Mouse (Mus musculus): ENCODE measurements around the gene Pla2g5. TPM values are rescaled to one million over a fixed set of nuclear protein-coding genes. Genes with fewer than 3 reads are reported as not detected.

Pla2g5 gene
- polyA plus RNA-seq, 1 experiment = not detected

DNA sequence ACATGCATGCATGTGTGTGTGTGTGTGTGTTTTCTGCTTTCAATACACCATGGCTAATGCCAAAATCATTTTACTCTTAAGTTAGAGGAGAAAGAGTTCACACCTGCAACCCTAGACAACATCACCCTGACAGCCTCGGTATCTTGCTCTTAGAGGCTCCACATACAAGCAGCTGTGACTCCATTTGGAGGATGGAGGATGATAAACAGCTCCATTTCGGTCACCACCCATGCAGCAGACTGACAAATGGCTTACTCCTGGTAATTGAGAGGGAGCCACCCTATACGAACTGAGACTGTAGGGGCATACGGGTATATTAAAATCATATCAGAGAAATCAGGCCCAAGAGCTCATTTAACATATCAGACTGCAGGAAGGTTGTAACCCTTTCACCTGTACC lies 74.9 kb downstream of the Pla2g5 start:
- no peak overlapping the region for H3K4me3 ChIP-seq (ENCODE audit: insufficient read depth, low read length)
- H3K4me1 ChIP-seq (ENCODE audit: control insufficient read depth, insufficient read depth, low read length) = 0 out of 2 replicates have a peak, but pooled peaks cover 5% of the 10 kb centered on the region
- H3K27ac ChIP-seq (ENCODE audit: insufficient read depth, low read length) = no peak overlapping the region
- TF ChIP-seq CTCF (IDR thresholded peaks at IDR 0.05; ENCODE audit: borderline replicate concordance, insufficient read depth, low read length) (no peak), POLR2A (IDR thresholded peaks at IDR 0.05; ENCODE audit: low read depth, low read length) (no peak)

GRCm38 (mm10) chr4:138786141-138786540 lies 77.1 kb downstream of the Pla2g5 start:
- H3K27ac ChIP-seq (ENCODE audit: insufficient read depth, low read length) = no peak overlapping the region
- no peaks in the 10 kb centered on the region for H3K4me1 ChIP-seq (ENCODE audit: control insufficient read depth, insufficient read depth, low read length)
- TF ChIP-seq POLR2A (IDR thresholded peaks at IDR 0.05; ENCODE audit: low read depth, low read length) = no peak
- no peak for TF ChIP-seq CTCF (IDR thresholded peaks at IDR 0.05; ENCODE audit: borderline replicate concordance, insufficient read depth, low read length)
- H3K4me3 ChIP-seq (ENCODE audit: insufficient read depth, low read length) = no peak overlapping the region

- Histone ChIP-seq H3K27ac (ENCODE audit: insufficient read depth, low read length) (no peak overlapping the region), H3K4me1 (ENCODE audit: control insufficient read depth, insufficient read depth, low read length) (no peaks in the 10 kb centered on the region), H3K4me3 (ENCODE audit: insufficient read depth, low read length) (no peak overlapping the region)
- TF ChIP-seq CTCF (IDR thresholded peaks at IDR 0.05; ENCODE audit: borderline replicate concordance, insufficient read depth, low read length) (no peak), POLR2A (IDR thresholded peaks at IDR 0.05; ENCODE audit: low read depth, low read length) (no peak)
These were observed 77.6 kb downstream of the Pla2g5 start for GRCm38 (mm10) chr4:138785721-138786120.

- TF ChIP-seq CTCF (IDR thresholded peaks at IDR 0.05; ENCODE audit: borderline replicate concordance, insufficient read depth, low read length) (no peak), POLR2A (IDR thresholded peaks at IDR 0.05; ENCODE audit: low read depth, low read length) (no peak)
- Histone ChIP-seq H3K4me1 (ENCODE audit: control insufficient read depth, insufficient read depth, low read length) (0 out of 2 replicates have a peak, but pooled peaks cover 2% of the 10 kb centered on the region), H3K27ac (ENCODE audit: insufficient read depth, low read length) (no peak overlapping the region), H3K4me3 (ENCODE audit: insufficient read depth, low read length) (no peak overlapping the region)
These were observed 81.2 kb downstream of the Pla2g5 start for GRCm38 (mm10) chr4:138782098-138782497.

DNA sequence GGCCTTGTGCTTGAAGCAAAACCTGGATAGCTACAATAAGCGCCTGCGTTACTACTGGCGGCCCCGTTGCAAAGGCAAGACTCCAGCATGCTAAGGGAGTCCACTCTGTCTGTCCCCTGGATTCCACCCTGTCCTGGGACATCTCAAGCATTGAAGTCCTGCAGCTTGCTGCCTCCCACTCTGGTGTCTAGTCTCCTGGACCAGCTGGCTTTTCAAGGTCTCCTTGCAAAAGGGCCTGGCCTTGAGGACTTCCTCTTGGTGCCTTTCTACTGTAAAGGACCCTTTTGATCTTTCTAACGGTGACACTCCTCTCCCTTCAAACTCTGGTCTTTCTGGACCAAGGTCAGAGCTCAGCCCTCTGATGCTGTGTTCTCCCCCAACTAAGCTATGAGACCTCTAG lies 83.0 kb downstream of the Pla2g5 start:
- Histone ChIP-seq H3K27ac (ENCODE audit: insufficient read depth, low read length) (no peak overlapping the region), H3K4me1 (ENCODE audit: control insufficient read depth, insufficient read depth, low read length) (0 out of 2 replicates have a peak, but pooled peaks cover 2% of the 10 kb centered on the region), H3K4me3 (ENCODE audit: insufficient read depth, low read length) (no peak overlapping the region)
- TF ChIP-seq CTCF (IDR thresholded peaks at IDR 0.05; ENCODE audit: borderline replicate concordance, insufficient read depth, low read length) (no peak), POLR2A (IDR thresholded peaks at IDR 0.05; ENCODE audit: low read depth, low read length) (no peak)

DNA sequence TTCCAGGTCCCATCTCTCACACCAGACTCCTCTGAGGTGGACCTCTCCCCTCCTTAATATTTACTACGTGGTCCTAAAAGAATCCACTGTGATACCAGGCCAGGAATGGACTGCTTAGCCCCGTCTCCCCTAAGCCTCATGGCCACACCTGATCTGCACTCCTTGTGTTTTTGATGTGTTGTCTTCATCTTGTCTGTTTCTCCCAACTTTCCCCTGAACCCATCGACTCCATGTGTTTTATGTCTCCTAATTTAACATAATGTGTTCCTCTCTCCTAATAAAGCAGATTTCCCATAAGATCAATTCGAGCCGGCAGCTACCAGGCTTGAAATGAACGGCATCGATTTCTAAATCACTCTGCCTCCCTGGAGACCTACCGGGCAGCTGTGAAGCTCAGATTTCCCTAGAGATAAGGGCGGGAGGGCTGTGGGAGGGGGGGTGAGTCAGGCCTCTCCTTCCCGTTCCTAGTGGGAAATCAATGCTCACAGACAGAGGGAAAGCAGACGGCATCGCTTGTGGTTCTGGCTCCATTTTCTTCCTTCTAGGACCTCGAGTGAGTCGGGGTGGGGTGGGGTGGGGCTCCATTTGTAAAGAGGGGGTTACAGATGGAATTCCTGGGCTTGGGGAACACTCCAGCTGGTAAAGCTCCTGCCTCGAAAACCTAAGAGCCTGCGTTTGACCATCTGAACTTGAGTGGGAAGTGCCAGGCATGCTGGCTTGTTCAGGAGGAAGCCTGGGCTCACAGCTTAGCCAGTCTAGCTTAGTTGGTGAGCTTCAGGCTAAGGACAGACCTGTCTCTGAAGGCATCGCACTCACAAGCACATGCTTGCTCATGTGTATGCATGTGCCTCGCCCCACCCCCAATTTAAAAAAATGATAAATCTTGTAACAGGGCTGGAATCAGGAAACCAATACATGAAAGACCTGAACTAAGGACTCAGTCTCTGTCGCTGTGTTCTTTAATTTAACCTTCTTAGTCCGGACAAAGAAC lies 85.6 kb downstream of the Pla2g5 start:
- TF ChIP-seq POLR2A (IDR thresholded peaks at IDR 0.05; ENCODE audit: low read depth, low read length) = no peak
- no peak for TF ChIP-seq CTCF (IDR thresholded peaks at IDR 0.05; ENCODE audit: borderline replicate concordance, insufficient read depth, low read length)

GRCm38 (mm10) chr4:138775435-138775834 lies 87.8 kb downstream of the Pla2g5 start, which contains the start of gene Pla2g2d:
Gene Pla2g2d, plus strand, starts transcription at chr4:138775735.
- no peak for TF ChIP-seq POLR2A (IDR thresholded peaks at IDR 0.05; ENCODE audit: low read depth, low read length)
- no peak for TF ChIP-seq CTCF (IDR thresholded peaks at IDR 0.05; ENCODE audit: borderline replicate concordance, insufficient read depth, low read length)
- Histone ChIP-seq H3K4me3 (ENCODE audit: insufficient read depth, low read length) (no peak within 1 kb of the TSS), H3K4me1 (ENCODE audit: control insufficient read depth, insufficient read depth, low read length) (0 out of 2 replicates have a peak, but pooled peaks cover 2% of the 10 kb centered on the region), H3K27ac (ENCODE audit: insufficient read depth, low read length) (no peak within 1 kb of the TSS)

More for the DNA sequence above, 85.6 kb downstream of the Pla2g5 start:
- 0 out of 2 replicates have a peak, but pooled peaks cover 2% of the 10 kb centered on the region for H3K4me1 ChIP-seq (ENCODE audit: control insufficient read depth, insufficient read depth, low read length)
- H3K27ac ChIP-seq (ENCODE audit: insufficient read depth, low read length) = no peak overlapping the region
- H3K4me3 ChIP-seq (ENCODE audit: insufficient read depth, low read length) = no peak overlapping the region

- no peak overlapping the region for H3K4me3 ChIP-seq (ENCODE audit: insufficient read depth, low read length)
- H3K27ac ChIP-seq (ENCODE audit: insufficient read depth, low read length) = no peak overlapping the region
- no peak for TF ChIP-seq POLR2A (IDR thresholded peaks at IDR 0.05; ENCODE audit: low read depth, low read length)
- TF ChIP-seq CTCF (IDR thresholded peaks at IDR 0.05; ENCODE audit: borderline replicate concordance, insufficient read depth, low read length) = no peak
- 0 out of 2 replicates have a peak, but pooled peaks cover 1% of the 10 kb centered on the region for H3K4me1 ChIP-seq (ENCODE audit: control insufficient read depth, insufficient read depth, low read length)
These were observed 90.9 kb downstream of the Pla2g5 start for GRCm38 (mm10) chr4:138772386-138772785.

GRCm38 (mm10) chr4:138771970-138772369 lies 91.3 kb downstream of the Pla2g5 start:
- no peak overlapping the region for H3K27ac ChIP-seq (ENCODE audit: insufficient read depth, low read length)
- no peak for TF ChIP-seq CTCF (IDR thresholded peaks at IDR 0.05; ENCODE audit: borderline replicate concordance, insufficient read depth, low read length)
- TF ChIP-seq POLR2A (IDR thresholded peaks at IDR 0.05; ENCODE audit: low read depth, low read length) = no peak
- no peaks in the 10 kb centered on the region for H3K4me1 ChIP-seq (ENCODE audit: control insufficient read depth, insufficient read depth, low read length)

DNA sequence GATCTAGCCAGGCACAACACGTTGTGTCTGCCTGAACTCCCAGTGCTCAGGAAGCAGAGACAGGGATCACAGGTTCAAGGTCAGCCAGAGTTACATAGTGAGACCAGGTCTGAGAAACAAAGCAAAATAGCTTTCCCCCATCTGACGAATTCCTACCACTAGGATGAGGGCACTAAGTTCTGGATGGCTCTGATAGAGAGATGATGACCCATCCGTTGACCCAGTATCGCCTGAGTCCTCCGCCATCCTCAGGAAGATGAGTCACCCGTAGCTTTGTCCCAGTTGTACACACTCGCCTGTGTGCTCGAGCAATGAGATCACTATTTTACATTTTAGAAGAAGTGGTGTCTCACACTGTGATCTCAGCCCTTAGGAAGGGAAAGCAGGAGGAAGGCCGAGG lies 101.0 kb downstream of the Pla2g5 start:
- no peaks in the 10 kb centered on the region for H3K4me1 ChIP-seq (ENCODE audit: control insufficient read depth, insufficient read depth, low read length)
- H3K4me3 ChIP-seq (ENCODE audit: insufficient read depth, low read length) = no peak overlapping the region
- TF ChIP-seq CTCF (IDR thresholded peaks at IDR 0.05; ENCODE audit: borderline replicate concordance, insufficient read depth, low read length) = no peak

More at GRCm38 (mm10) chr4:138771970-138772369, 91.3 kb downstream of the Pla2g5 start:
- H3K4me3 ChIP-seq (ENCODE audit: insufficient read depth, low read length) = no peak overlapping the region

More for the DNA sequence above, 101.0 kb downstream of the Pla2g5 start:
- no peak overlapping the region for H3K27ac ChIP-seq (ENCODE audit: insufficient read depth, low read length)

Measured in embryonic fibroblast, embryonic 13.5 days (primary cell).